ENCODE assay signal across 8 mouse cellular contexts in genomic region chr13:119430164-119430563, GRCm38 (mm10). TPM values are rescaled to one million over a fixed set of nuclear protein-coding genes. Genes with fewer than 3 reads are reported as not detected.
DNase-seq lines count a peak whose midpoint lies in the region; ATAC-seq lines count a peak whose summit lies in the region.

No protein-coding gene starts in this region.

- H3K36me3 ChIP-seq in hindbrain, embryonic 14.5 days (replicated peaks; ENCODE audit: control insufficient read depth, insufficient read depth) = peaks cover 26% of the 10 kb centered on the region
- no peaks in the 10 kb centered on the region for H3K36me3 ChIP-seq in liver, embryonic 15.5 days (replicated peaks)

- 20% methylated on average over 8 of the region's 8 CpGs for WGBS in hindbrain, embryonic 14.5 days
- WGBS in liver, embryonic 15.5 days (ENCODE audit: insufficient replicate concordance) = 32% methylated on average over 8 of the region's 8 CpGs

- peak overlapping the region; percentile 79 for H3K4me2 ChIP-seq in hindbrain, embryonic 14.5 days (replicated peaks)
- H3K4me2 ChIP-seq in liver, embryonic 15.5 days = peak overlapping the region; percentile 95

- H3K9me3 ChIP-seq in hindbrain, embryonic 14.5 days (ENCODE audit: control insufficient read depth, low read length) = no peaks in the 10 kb centered on the region
- no peaks in the 10 kb centered on the region for H3K9me3 ChIP-seq in liver, embryonic 15.5 days (replicated peaks)

- H3K4me3 ChIP-seq in hindbrain, embryonic 14.5 days (replicated peaks; ENCODE audit: low read length) = peak overlapping the region; percentile 97
- peak overlapping the region; percentile 94 for H3K4me3 ChIP-seq in liver, embryonic 15.5 days (replicated peaks)

- H3K9ac ChIP-seq in hindbrain, embryonic 14.5 days = peak overlapping the region; percentile 100
- 0 out of 2 replicates have a peak overlapping the region, but pooled peaks have one; percentile 93 for H3K9ac ChIP-seq in liver, embryonic 15.5 days

- H3K27ac ChIP-seq in hindbrain, embryonic 14.5 days = peak overlapping the region; percentile 98
- H3K27ac ChIP-seq in liver, embryonic 15.5 days (replicated peaks) = no peak overlapping the region

- no peak for ATAC-seq in CD4-positive, CD25-positive, alpha-beta regulatory T cell, adult 4 months
- ATAC-seq in hindbrain, embryonic 14.5 days (ENCODE audit: low FRiP score) = no peak
- ATAC-seq in liver, embryonic 15.5 days (ENCODE audit: insufficient read depth) = no peak
- ATAC-seq in monocyte, adult 5-6 weeks (replicated peaks; ENCODE audit: insufficient number of reproducible peaks, low FRiP score, low TSS enrichment, poor library complexity, severe bottlenecking) = no peak

- peaks cover 32% of the 10 kb centered on the region for H3K4me1 ChIP-seq in hindbrain, embryonic 14.5 days (replicated peaks; ENCODE audit: control insufficient read depth, insufficient read depth, low read length)
- H3K4me1 ChIP-seq in liver, embryonic 15.5 days (replicated peaks) = peaks cover 17% of the 10 kb centered on the region; the same call in 1 of the 2 replicates

- H3K27me3 ChIP-seq in hindbrain, embryonic 14.5 days (ENCODE audit: control insufficient read depth, insufficient read depth, low read length) = no peaks in the 10 kb centered on the region
- no peaks in the 10 kb centered on the region for H3K27me3 ChIP-seq in liver, embryonic 15.5 days

- DNase-seq in CD4-positive, CD25-positive, alpha-beta regulatory T cell, adult 2 months (ENCODE audit: low read depth, low spot score) = peak; percentile 9
- peak; percentile 29 to 46 for DNase-seq in right cerebral cortex, postnatal 10 days (ENCODE audit: low spot score in 2 of 2)
- DNase-seq in right cerebral cortex, postnatal 4 days = no peak
- peak; percentile 46 for DNase-seq in hindbrain, embryonic 14.5 days (ENCODE audit: low spot score)
- no peak for DNase-seq in gastrocnemius, adult 18-20 months (ENCODE audit: low spot score)

RNA-seq across cellular contexts. Expression of gene Paip1, which starts 1.8 kb away (rescaled TPM):
- polyA plus RNA-seq in CD4-positive, CD25-positive, alpha-beta regulatory T cell, adult 4 months (2017; shearing (Covaris generic)) = 10 to 100 TPM; 63.6 to 70.7 TPM
- polyA plus RNA-seq in hindbrain, embryonic 14.5 days (2014; fragmentation: Nextera tagmentation; extraction: Ambion mirVana) = 153 and 162 TPM in 2 replicates
- polyA plus RNA-seq in liver, embryonic 15.5 days (2015; fragmentation: Nextera tagmentation; extraction: Ambion mirVana) = 14.5 and 18.3 TPM in 2 replicates
- 100 to 1,000 TPM in 1 of 2 experiments, 10 to 100 TPM in 1; 98.9 to 103 TPM for total RNA-seq in gastrocnemius, adult 18-20 months (2021)
- total RNA-seq in monocyte, adult 5-6 weeks (2017) = 65.8 to 106 TPM (median 66.5 TPM) in 3 replicates

RNA-seq across cellular contexts. Expression of gene 4833420G17Rik, which starts 32.4 kb away (rescaled TPM):
- polyA plus RNA-seq in CD4-positive, CD25-positive, alpha-beta regulatory T cell, adult 4 months (2017; shearing (Covaris generic)) = 100 to 1,000 TPM; 115 to 139 TPM
- polyA plus RNA-seq in hindbrain, embryonic 14.5 days (2014; fragmentation: Nextera tagmentation; extraction: Ambion mirVana) = 84.2 and 92.3 TPM in 2 replicates
- 18.6 and 19.7 TPM in 2 replicates for polyA plus RNA-seq in liver, embryonic 15.5 days (2015; fragmentation: Nextera tagmentation; extraction: Ambion mirVana)
- total RNA-seq in gastrocnemius, adult 18-20 months (2021) = 1 to 10 TPM; 4.3 to 7.0 TPM
- total RNA-seq in monocyte, adult 5-6 weeks (2017) = 87.0 to 119 TPM (median 96.0 TPM) in 3 replicates

RNA-seq across cellular contexts. Expression of gene Tmem267, which starts 57.7 kb away (rescaled TPM):
- polyA plus RNA-seq in CD4-positive, CD25-positive, alpha-beta regulatory T cell, adult 4 months (2017; shearing (Covaris generic)) = 1 to 10 TPM; 2.4 to 3.6 TPM
- polyA plus RNA-seq in hindbrain, embryonic 14.5 days (2014; fragmentation: Nextera tagmentation; extraction: Ambion mirVana) = 2.1 and 7.0 TPM in 2 replicates
- 0.37 and 0.44 TPM in 2 replicates for polyA plus RNA-seq in liver, embryonic 15.5 days (2015; fragmentation: Nextera tagmentation; extraction: Ambion mirVana)
- total RNA-seq in gastrocnemius, adult 18-20 months (2021) = 10 to 100 TPM; 14.5 to 29.4 TPM
- total RNA-seq in monocyte, adult 5-6 weeks (2017) = 0.43 to 5.0 TPM (median 2.9 TPM) in 3 replicates

RNA-seq across cellular contexts. Expression of gene 3110070M22Rik, which starts 58.0 kb away (rescaled TPM):
- polyA plus RNA-seq in CD4-positive, CD25-positive, alpha-beta regulatory T cell, adult 4 months (2017; shearing (Covaris generic)) = not detected
- polyA plus RNA-seq in hindbrain, embryonic 14.5 days (2014; fragmentation: Nextera tagmentation; extraction: Ambion mirVana) = 2.9 TPM in 1 of 2 replicates, not detected in the other
- polyA plus RNA-seq in liver, embryonic 15.5 days (2015; fragmentation: Nextera tagmentation; extraction: Ambion mirVana) = 0.13 TPM in 1 of 2 replicates, not detected in the other
- under 1 TPM; 0.47 to 0.62 TPM for total RNA-seq in gastrocnemius, adult 18-20 months (2021)
- total RNA-seq in monocyte, adult 5-6 weeks (2017) = 1.6 TPM in 1 of 3 replicates, not detected in the others

Comparison
In these comparisons a context has a peak if more than half of its experiments do, and no peak if none do; other contexts are left out.
1. DNase-seq: peak in CD4-positive, CD25-positive, alpha-beta regulatory T cell, adult 2 months (single experiment), right cerebral cortex, postnatal 10 days (2 of 2) and hindbrain, embryonic 14.5 days (single experiment); none in right cerebral cortex, postnatal 4 days (single experiment) and gastrocnemius, adult 18-20 months (single experiment).